Mouse (Mus musculus): ENCODE data around the gene Tbx10. TPM values are rescaled to one million over a fixed set of nuclear protein-coding genes. Genes with fewer than 3 reads are reported as not detected.

Gene Tbx10
- 0.06 TPM in 1 of 2 replicates, not detected in the other for polyA plus RNA-seq (2015; fragmentation: Nextera tagmentation; extraction: Ambion mirVana)

DNA sequence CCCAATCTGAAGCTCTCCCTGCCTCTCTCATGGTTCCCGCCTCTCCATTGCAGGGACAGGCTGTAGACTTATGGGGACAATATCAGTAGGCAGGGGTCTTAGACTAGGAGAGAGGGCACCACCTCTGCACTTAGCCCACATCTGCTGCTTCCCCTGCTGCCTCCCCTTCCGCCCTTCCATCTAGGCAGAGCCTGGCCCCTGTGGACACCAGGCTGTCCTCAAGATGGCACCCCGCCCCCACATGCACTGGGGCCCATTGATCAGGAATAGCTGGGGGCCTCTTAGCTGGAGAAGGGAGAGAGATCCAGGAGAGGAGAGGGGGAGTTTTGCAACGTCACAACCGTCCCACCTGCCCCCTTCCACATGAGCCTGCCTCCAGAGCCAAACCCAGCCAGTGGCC lies at the start of gene Tbx10:
Gene Tbx10, plus strand, starts transcription at position 337 of the 400 bp plus-strand sequence.

DNA sequence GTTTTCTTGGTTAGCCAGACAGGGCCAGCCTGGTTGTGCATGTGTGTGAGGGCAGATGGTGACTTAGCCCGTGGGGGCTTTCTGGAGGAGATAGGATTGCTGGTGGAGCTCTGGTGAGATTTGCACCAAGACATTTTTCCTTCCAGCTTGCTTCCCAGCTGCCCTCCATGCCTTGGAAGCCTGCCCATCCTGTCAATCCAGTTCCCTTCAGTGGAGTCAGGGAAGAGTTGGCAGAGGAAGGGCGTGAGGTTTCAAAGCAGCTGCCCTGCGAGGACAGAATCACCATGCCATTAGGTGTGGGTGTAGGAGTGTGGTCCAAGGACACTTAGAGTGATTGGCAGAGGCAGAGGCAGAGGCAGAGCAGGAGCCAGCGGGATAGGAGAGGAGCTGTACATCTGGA lies 34.1 kb upstream of the Tbx10 start, which contains the start of gene Aldh3b3:
Gene Aldh3b3, plus strand, starts transcription at position 176 of the 400 bp plus-strand sequence.

GRCm38 (mm10) chr19:3972229-3972628 lies 20.3 kb upstream of the Tbx10 start, which contains the start of gene Aldh3b2:
Aldh3b2 (plus strand) TSS chr19:3972328.

GRCm38 (mm10) chr19:3986334-3986733 lies 6.2 kb upstream of the Tbx10 start, which contains the start of gene Acy3:
Acy3 (plus strand) TSS chr19:3986570.

DNA sequence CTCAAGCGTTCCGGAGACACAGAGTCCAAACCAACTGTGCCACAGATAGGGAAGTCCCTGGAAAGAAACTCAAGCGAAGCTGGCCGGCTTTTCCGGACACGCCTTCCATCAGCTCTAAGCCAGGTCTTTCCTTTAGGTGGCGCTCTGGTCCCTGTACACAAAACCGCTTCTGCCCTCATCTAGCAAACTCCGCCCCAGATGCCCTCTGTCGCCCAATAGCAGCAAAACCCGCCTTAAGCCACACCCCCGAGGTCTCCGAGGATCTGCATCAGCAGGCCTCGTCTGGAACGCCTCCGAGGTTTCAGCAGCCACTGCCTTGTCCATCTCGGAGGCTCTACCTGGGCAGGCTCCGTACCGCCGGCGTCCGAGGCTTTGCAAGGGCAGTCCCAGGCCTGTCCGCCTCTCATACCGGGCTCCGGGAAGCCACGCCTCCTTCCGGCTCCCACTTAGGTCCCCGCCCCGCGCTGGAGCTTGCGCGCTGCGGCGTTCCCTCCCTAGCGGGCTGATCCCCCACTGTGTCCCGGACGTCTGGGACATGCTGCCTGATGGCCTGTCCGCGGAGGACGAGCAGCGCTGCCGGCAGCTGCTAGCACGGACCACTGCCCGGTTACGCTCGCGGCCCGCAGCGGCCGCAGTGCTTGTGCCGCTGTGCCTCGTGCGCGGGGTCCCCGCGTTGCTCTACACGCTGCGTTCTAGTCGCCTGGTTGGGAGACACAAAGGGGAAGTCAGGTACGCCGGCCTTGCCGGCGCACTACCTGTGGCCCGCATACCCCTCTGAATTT lies 7.8 kb downstream of the Tbx10 start, which contains the start of the genes Nudt8 and Gm49405:
Gene Nudt8, plus strand, starts transcription at position 462 of the 782 bp plus-strand sequence.
Gene Gm49405, plus strand, starts transcription at position 508 of the 782 bp plus-strand sequence.

GRCm38 (mm10) chr19:4003112-4003511 lies 10.6 kb downstream of the Tbx10 start, which contains the start of gene Doc2g:
Doc2g (plus strand) TSS chr19:4003313.

DNA sequence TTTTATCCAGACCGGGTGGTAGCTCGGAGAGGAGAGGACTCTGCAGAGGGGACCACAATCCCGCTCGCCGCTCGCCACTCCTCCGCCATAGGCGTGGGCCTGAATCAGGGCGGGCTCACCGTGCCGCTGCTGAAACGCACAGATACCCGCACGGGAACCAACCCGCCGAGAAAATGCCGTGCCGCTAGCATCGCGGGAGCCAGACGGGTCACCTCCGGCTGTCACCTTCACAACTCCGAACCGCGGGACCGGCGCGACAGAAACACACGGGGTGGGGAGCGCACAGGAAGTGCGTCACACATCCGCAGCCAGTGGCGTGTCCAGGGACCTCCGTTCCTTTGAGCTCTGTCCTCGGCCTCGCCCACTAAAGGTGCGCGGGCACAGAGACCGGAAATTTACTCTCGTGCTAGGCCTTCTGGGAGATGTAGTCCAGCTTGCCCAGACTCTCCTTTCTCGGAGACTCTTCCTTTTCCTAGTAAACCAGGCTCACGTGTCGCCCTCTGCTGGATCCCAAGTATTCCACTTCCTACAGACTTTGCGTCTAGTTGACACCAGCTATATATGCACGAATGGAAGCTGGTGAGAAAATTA lies 20.0 kb downstream of the Tbx10 start, which contains the start of gene Ndufv1:
Gene Ndufv1, minus strand, starts transcription at position 375 of the 591 bp plus-strand sequence.

DNA sequence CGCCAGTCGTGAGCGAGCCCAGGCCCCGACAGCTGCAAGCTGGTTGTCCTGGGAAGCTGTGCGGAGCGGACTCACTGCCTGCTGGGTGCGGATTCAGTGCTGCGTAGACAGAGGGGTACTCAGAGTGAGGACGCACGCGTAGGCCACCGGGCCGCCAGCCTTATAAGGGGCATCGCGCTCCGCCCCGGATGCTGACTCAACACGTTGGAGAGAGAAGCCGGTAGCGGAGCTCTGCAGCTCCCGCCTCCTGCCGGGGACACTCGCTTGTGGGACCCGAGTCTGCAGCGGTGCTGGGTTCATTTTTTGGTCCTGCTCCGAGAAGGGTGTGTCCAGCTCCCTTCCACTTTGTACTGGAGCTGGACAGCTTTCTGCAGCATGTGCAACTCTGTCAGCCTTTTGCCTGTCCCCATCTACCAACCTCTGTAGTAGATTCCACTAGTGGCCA lies 45.3 kb downstream of the Tbx10 start, which contains the start of gene Gstp1:
Gene Gstp1, minus strand, starts transcription at position 198 of the 445 bp plus-strand sequence.

DNA sequence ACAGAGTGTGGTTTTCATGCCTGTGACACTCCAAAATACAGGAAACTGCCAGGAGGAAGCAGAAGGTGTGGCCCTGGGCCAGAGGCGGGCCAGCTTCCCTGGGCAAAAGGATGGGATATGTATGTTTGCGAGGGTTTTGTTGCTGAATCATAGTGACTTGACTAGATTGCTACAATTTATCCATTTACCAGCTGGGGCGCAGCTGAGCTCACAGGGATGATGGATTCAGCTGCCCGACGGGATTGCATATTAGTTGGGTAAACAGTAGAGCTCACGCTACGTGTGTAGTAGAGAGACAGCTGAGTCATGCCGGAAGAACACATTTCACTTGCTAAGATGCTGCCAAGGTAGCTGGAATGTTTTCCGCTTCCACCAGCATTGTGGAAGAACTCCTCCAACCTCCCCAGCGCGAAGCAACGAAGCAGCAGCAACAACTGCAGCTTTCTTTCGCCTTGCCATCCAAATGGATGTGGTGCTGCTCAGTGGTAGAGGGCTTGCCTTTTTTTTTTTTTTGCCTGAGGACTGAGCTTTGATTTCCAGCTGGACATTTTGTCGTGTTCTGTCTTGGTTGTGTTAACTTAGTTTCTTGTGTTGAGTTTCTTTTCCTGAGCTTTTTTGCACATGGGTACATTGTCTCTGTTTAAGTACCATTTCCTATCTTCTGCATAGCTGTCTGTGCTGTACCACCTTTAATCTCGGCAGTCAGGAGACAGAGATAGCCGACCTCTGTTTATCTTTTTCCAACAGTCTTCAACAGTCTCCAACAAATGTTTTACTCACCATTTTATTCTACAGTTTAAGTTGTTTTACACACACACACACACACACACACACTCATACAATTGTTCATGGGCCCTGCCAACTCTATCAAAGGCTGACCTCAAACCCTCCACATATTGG lies 53.7 kb downstream of the Tbx10 start, which contains the start of gene Gstp2:
Gene Gstp2, minus strand, starts transcription at position 58 of the 900 bp plus-strand sequence.

Other genes with a start within 250 kb of the Tbx10 start
- gene Kmt5b, start 225.3 kb upstream of the Tbx10 start, polyA plus RNA-seq (2015; fragmentation: Nextera tagmentation; extraction: Ambion mirVana): 9.7 and 11.8 TPM in 2 replicates
- gene Chka, start 141.0 kb upstream of the Tbx10 start, polyA plus RNA-seq (2015; fragmentation: Nextera tagmentation; extraction: Ambion mirVana): 11.0 and 14.0 TPM in 2 replicates
- 23.3 and 40.3 TPM in 2 replicates for gene Tcirg1, start 85.6 kb upstream of the Tbx10 start, polyA plus RNA-seq (2015; fragmentation: Nextera tagmentation; extraction: Ambion mirVana)
- gene Ndufs8, start 80.0 kb upstream of the Tbx10 start, polyA plus RNA-seq (2015; fragmentation: Nextera tagmentation; extraction: Ambion mirVana): 167 and 176 TPM in 2 replicates
- 12.5 and 18.9 TPM in 2 replicates for gene Aldh3b1, start 62.9 kb upstream of the Tbx10 start, polyA plus RNA-seq (2015; fragmentation: Nextera tagmentation; extraction: Ambion mirVana)
- 48.2 and 70.6 TPM in 2 replicates for gene Unc93b1, start 57.6 kb upstream of the Tbx10 start, polyA plus RNA-seq (2015; fragmentation: Nextera tagmentation; extraction: Ambion mirVana)
- gene Aldh3b3, start 34.1 kb upstream of the Tbx10 start, polyA plus RNA-seq (2015; fragmentation: Nextera tagmentation; extraction: Ambion mirVana): 0.08 and 0.15 TPM in 2 replicates
- 0.45 and 0.91 TPM in 2 replicates for gene Aldh3b2, start 20.4 kb upstream of the Tbx10 start, polyA plus RNA-seq (2015; fragmentation: Nextera tagmentation; extraction: Ambion mirVana)
- 7.9 and 9.8 TPM in 2 replicates for gene Acy3, start 6.2 kb upstream of the Tbx10 start, polyA plus RNA-seq (2015; fragmentation: Nextera tagmentation; extraction: Ambion mirVana)
- gene Nudt8, start 7.8 kb downstream of the Tbx10 start, polyA plus RNA-seq (2015; fragmentation: Nextera tagmentation; extraction: Ambion mirVana): 20.8 and 22.9 TPM in 2 replicates
- gene Gm49405, start 7.9 kb downstream of the Tbx10 start, polyA plus RNA-seq (2015; fragmentation: Nextera tagmentation; extraction: Ambion mirVana): 0.71 and 0.87 TPM in 2 replicates
- 1.3 and 1.6 TPM in 2 replicates for gene Doc2g, start 10.6 kb downstream of the Tbx10 start, polyA plus RNA-seq (2015; fragmentation: Nextera tagmentation; extraction: Ambion mirVana)
- gene Ndufv1, start 20.1 kb downstream of the Tbx10 start, polyA plus RNA-seq (2015; fragmentation: Nextera tagmentation; extraction: Ambion mirVana): 162 and 170 TPM in 2 replicates
- 309 and 335 TPM in 2 replicates for gene Gstp1, start 45.2 kb downstream of the Tbx10 start, polyA plus RNA-seq (2015; fragmentation: Nextera tagmentation; extraction: Ambion mirVana)
- 7.4 and 12.0 TPM in 2 replicates for gene Gstp2, start 53.3 kb downstream of the Tbx10 start, polyA plus RNA-seq (2015; fragmentation: Nextera tagmentation; extraction: Ambion mirVana)
- gene Gstp3, start 66.8 kb downstream of the Tbx10 start, polyA plus RNA-seq (2015; fragmentation: Nextera tagmentation; extraction: Ambion mirVana): 30.1 and 31.1 TPM in 2 replicates
- gene Cabp2, start 88.8 kb downstream of the Tbx10 start, polyA plus RNA-seq (2015; fragmentation: Nextera tagmentation; extraction: Ambion mirVana): 0.19 TPM in 1 of 2 replicates, not detected in the other
- gene Cdk2ap2, start 104.4 kb downstream of the Tbx10 start, polyA plus RNA-seq (2015; fragmentation: Nextera tagmentation; extraction: Ambion mirVana): 172 and 193 TPM in 2 replicates
- gene Pitpnm1, start 107.2 kb downstream of the Tbx10 start, polyA plus RNA-seq (2015; fragmentation: Nextera tagmentation; extraction: Ambion mirVana): 16.6 and 22.5 TPM in 2 replicates
- 46.8 and 51.7 TPM in 2 replicates for gene Aip, start 133.1 kb downstream of the Tbx10 start, polyA plus RNA-seq (2015; fragmentation: Nextera tagmentation; extraction: Ambion mirVana)
- gene Gpr152, start 147.0 kb downstream of the Tbx10 start, polyA plus RNA-seq (2015; fragmentation: Nextera tagmentation; extraction: Ambion mirVana): not detected in 2 replicates
- gene Cabp4, start 151.3 kb downstream of the Tbx10 start, polyA plus RNA-seq (2015; fragmentation: Nextera tagmentation; extraction: Ambion mirVana): 0.34 and 0.51 TPM in 2 replicates
- gene Coro1b, start 155.9 kb downstream of the Tbx10 start, polyA plus RNA-seq (2015; fragmentation: Nextera tagmentation; extraction: Ambion mirVana): 83.9 and 109 TPM in 2 replicates
- gene Ptprcap, start 160.9 kb downstream of the Tbx10 start, polyA plus RNA-seq (2015; fragmentation: Nextera tagmentation; extraction: Ambion mirVana): 54.1 and 74.8 TPM in 2 replicates
- 30.1 and 37.0 TPM in 2 replicates for gene Rps6kb2, start 170.6 kb downstream of the Tbx10 start, polyA plus RNA-seq (2015; fragmentation: Nextera tagmentation; extraction: Ambion mirVana)
- 2.5 and 3.6 TPM in 2 replicates for gene Carns1, start 182.7 kb downstream of the Tbx10 start, polyA plus RNA-seq (2015; fragmentation: Nextera tagmentation; extraction: Ambion mirVana)
- gene Tbc1d10c, start 198.5 kb downstream of the Tbx10 start, polyA plus RNA-seq (2015; fragmentation: Nextera tagmentation; extraction: Ambion mirVana): 26.1 and 34.7 TPM in 2 replicates
- 442 and 443 TPM in 2 replicates for gene Ppp1ca, start 199.3 kb downstream of the Tbx10 start, polyA plus RNA-seq (2015; fragmentation: Nextera tagmentation; extraction: Ambion mirVana)
- 17.5 and 19.7 TPM in 2 replicates for gene Rad9a, start 208.9 kb downstream of the Tbx10 start, polyA plus RNA-seq (2015; fragmentation: Nextera tagmentation; extraction: Ambion mirVana)
- gene Clcf1, start 221.5 kb downstream of the Tbx10 start, polyA plus RNA-seq (2015; fragmentation: Nextera tagmentation; extraction: Ambion mirVana): 3.2 and 4.0 TPM in 2 replicates
- gene AC109138.7, start 221.6 kb downstream of the Tbx10 start, polyA plus RNA-seq (2015; fragmentation: Nextera tagmentation; extraction: Ambion mirVana): not detected in 2 replicates
- 30.2 and 35.5 TPM in 2 replicates for gene Pold4, start 239.1 kb downstream of the Tbx10 start, polyA plus RNA-seq (2015; fragmentation: Nextera tagmentation; extraction: Ambion mirVana)

All from spleen, postnatal 0 days (tissue).